Mouse (Mus musculus) stomach, postnatal 0 days (tissue): Measurements from ENCODE around the gene Gm21083. TPM values are rescaled to one million over a fixed set of nuclear protein-coding genes. Genes with fewer than 3 reads are reported as not detected.
"Not testable (repeated sequence)": the region's sequence is repeated elsewhere in the genome, so short reads cannot be mapped to it uniquely, and the experiment has no call there.

Experiments
- ATAC-seq: fragments of 200-750 bp; cut with Nextera tagmentation; 2 replicates; pipeline ENCODE4 v1.8.0; 2017; ENCODE audit not compliant: low FRiP score, low TSS enrichment
- DNase-seq: peaks from one replicate; pipeline ENCODE4 v3.0.0-alpha.2; 2016; ENCODE audit warnings: low spot score
- H3K27ac ChIP-seq: fragments of 300-500 bp; sonication (generic); replicated peaks from 2 replicates; pipeline ENCODE4 v1.5.1; 2014; ENCODE audit warnings: mild to moderate bottlenecking, control low read depth
- H3K27me3 ChIP-seq: fragments of 300-500 bp; sonication (generic); 2 replicates; pipeline ENCODE4 v1.6.1; 2014; ENCODE audit warnings: low read length; ENCODE audit not compliant: control insufficient read depth, insufficient read depth
- H3K36me3 ChIP-seq: fragments of 300-500 bp; sonication (generic); 2 replicates; pipeline ENCODE4 v1.6.1; 2014; ENCODE audit warnings: low read length, mixed read lengths; ENCODE audit not compliant: control insufficient read depth, insufficient read depth
- H3K4me1 ChIP-seq: fragments of 300-500 bp; sonication (generic); replicated peaks from 2 replicates; pipeline ENCODE4 v1.6.1; 2014; ENCODE audit warnings: antibody characterized with exemption; ENCODE audit not compliant: control insufficient read depth, insufficient read depth
- H3K4me2 ChIP-seq: fragments of 300-500 bp; sonication (generic); replicated peaks from 2 replicates; pipeline ENCODE4 v1.6.1; 2014; ENCODE audit warnings: low read depth, mild to moderate bottlenecking, control low read depth, moderate library complexity
- H3K4me3 ChIP-seq: fragments of 300-500 bp; sonication (generic); 2 replicates; pipeline ENCODE4 v1.5.1; 2014; ENCODE audit warnings: low read depth, low read length, control low read depth
- H3K9ac ChIP-seq: fragments of 300-500 bp; sonication (generic); 2 replicates; pipeline ENCODE4 v1.6.1; 2014; ENCODE audit warnings: mild to moderate bottlenecking, low read length, control low read depth, mixed read lengths
- H3K9me3 ChIP-seq: fragments of 300-500 bp; sonication (generic); 2 replicates; pipeline ENCODE4 v1.6.1; 2016; ENCODE audit warnings: low read length; ENCODE audit not compliant: control insufficient read depth
- CTCF ChIP-seq: IDR thresholded peaks from 2 replicates; pipeline ENCODE4 v1.5.1; 2016; ENCODE audit warnings: antibody characterized with exemption, low read depth, mild to moderate bottlenecking, moderate library complexity
- WGBS: fragments of 180-500 bp; shearing (Covaris S2); extraction: QIAGEN DNeasy Blood & Tissue Kit; methylation state at CpG from one replicate; pipeline ENCODE4 v1.1.7; 2014; 5-methylcytosine and 5-hydroxymethylcytosine counted together
- polyA plus RNA-seq: library from polyadenylated mRNA; unstranded; fragments of >200 nt; fragmentation: Nextera tagmentation; extraction: Ambion mirVana; gene quantifications from 2 replicates; pipeline ENCODE4 v1.2.1, GENCODE M21; 2015

The Gm21083 gene
- not detected in 2 replicates for polyA plus RNA-seq

GRCm38 (mm10) chr5:15577033-15577432 is at the start of gene Gm21083:
Gene Gm21083, plus strand, starts transcription at chr5:15577333.
- H3K9ac ChIP-seq, H3K36me3 ChIP-seq, H3K4me1 ChIP-seq, DNase-seq, H3K27me3 ChIP-seq, H3K27ac ChIP-seq, ATAC-seq, H3K4me3 ChIP-seq, H3K4me2 ChIP-seq, H3K9me3 ChIP-seq: not testable (repeated sequence)
- no CpG with 5 or more reads among the region's 1 CpGs for WGBS

GRCm38 (mm10) chr5:15529122-15529521 is 48.0 kb upstream of the Gm21083 start, which contains the start of gene Gm21190:
Gene Gm21190, minus strand, starts transcription at chr5:15529222.
- not testable (repeated sequence) for H3K4me3 ChIP-seq, H3K27me3 ChIP-seq, H3K4me1 ChIP-seq, H3K27ac ChIP-seq, H3K36me3 ChIP-seq, H3K9ac ChIP-seq, DNase-seq, H3K9me3 ChIP-seq, ATAC-seq, H3K4me2 ChIP-seq
- no CpG with 5 or more reads among the region's 1 CpGs for WGBS

- H3K27me3 ChIP-seq, H3K9me3 ChIP-seq, H3K4me1 ChIP-seq, DNase-seq, H3K9ac ChIP-seq, ATAC-seq, H3K4me3 ChIP-seq, H3K4me2 ChIP-seq, H3K36me3 ChIP-seq, H3K27ac ChIP-seq: not testable (repeated sequence)
- 72% methylated on average over 6 of the region's 6 CpGs for WGBS
Measured at GRCm38 (mm10) chr5:15548642-15549041, 28.5 kb upstream of the Gm21083 start.

- H3K27me3 ChIP-seq, H3K9me3 ChIP-seq, H3K36me3 ChIP-seq, DNase-seq, H3K4me2 ChIP-seq, ATAC-seq, H3K9ac ChIP-seq, H3K4me3 ChIP-seq, H3K4me1 ChIP-seq, H3K27ac ChIP-seq: not testable (repeated sequence)
- WGBS: 35% methylated on average over 1 of the region's 1 CpGs
Measured at GRCm38 (mm10) chr5:15549134-15549533, 28.0 kb upstream of the Gm21083 start.

GRCm38 (mm10) chr5:15549606-15550005 is 27.5 kb upstream of the Gm21083 start:
- H3K4me2 ChIP-seq, ATAC-seq, H3K27ac ChIP-seq, DNase-seq, H3K27me3 ChIP-seq, H3K4me1 ChIP-seq, H3K9me3 ChIP-seq, H3K36me3 ChIP-seq, H3K4me3 ChIP-seq, H3K9ac ChIP-seq: not testable (repeated sequence)
- WGBS: 11% methylated on average over 3 of the region's 3 CpGs
- peak; percentile 64 for TF ChIP-seq CTCF

GRCm38 (mm10) chr5:15558654-15559053 is 18.5 kb upstream of the Gm21083 start:
- H3K4me3 ChIP-seq, H3K27ac ChIP-seq, H3K9me3 ChIP-seq, H3K9ac ChIP-seq, H3K4me2 ChIP-seq, DNase-seq, ATAC-seq, H3K36me3 ChIP-seq, H3K27me3 ChIP-seq, H3K4me1 ChIP-seq: not testable (repeated sequence)
- WGBS: 61% methylated on average over 1 of the region's 1 CpGs

GRCm38 (mm10) chr5:15561425-15562264 is 15.5 kb upstream of the Gm21083 start:
- WGBS: 70% methylated on average over 3 of the region's 3 CpGs
- H3K9ac ChIP-seq, H3K36me3 ChIP-seq, H3K27me3 ChIP-seq, H3K9me3 ChIP-seq, DNase-seq, H3K4me3 ChIP-seq, H3K4me2 ChIP-seq, H3K27ac ChIP-seq, H3K4me1 ChIP-seq: not testable (repeated sequence)
- peak; percentile 53 for ATAC-seq

- not testable (repeated sequence) for H3K4me1 ChIP-seq, H3K9ac ChIP-seq, ATAC-seq, DNase-seq, H3K27me3 ChIP-seq, H3K9me3 ChIP-seq, H3K36me3 ChIP-seq, H3K4me2 ChIP-seq, H3K4me3 ChIP-seq, H3K27ac ChIP-seq
Measured at GRCm38 (mm10) chr5:15573735-15574134, 3.4 kb upstream of the Gm21083 start.
